Mouse (Mus musculus) brown adipose tissue, adult 24 weeks (tissue): ENCODE data around the gene Pirt. TPM values are rescaled to one million over a fixed set of nuclear protein-coding genes. Genes with fewer than 3 reads are reported as not detected.

Experiments used
- H3K27ac ChIP-seq: fragments of 200-500 bp; replicated peaks from 2 replicates; pipeline ENCODE4 v1.5.1; 2012; ENCODE audit warnings: low read depth, mild to moderate bottlenecking, low read length
- H3K4me1 ChIP-seq: fragments of 200-500 bp; 2 replicates; pipeline ENCODE4 v1.6.1; 2012; ENCODE audit warnings: low read length, mixed read lengths; ENCODE audit not compliant: control insufficient read depth, insufficient read depth, insufficient read length
- H3K4me3 ChIP-seq: fragments of 200-500 bp; 2 replicates; pipeline ENCODE4 v1.5.1; 2012; ENCODE audit warnings: low read depth, mild to moderate bottlenecking, low read length, moderate library complexity; ENCODE audit not compliant: insufficient read depth
- polyA plus RNA-seq: library from polyadenylated mRNA; stranded (reverse); fragments of >200 nt; gene quantifications from 2 replicates; pipeline ENCODE4 v1.2.4, GENCODE M21; 2012; ENCODE audit not compliant: missing spikeins, insufficient read depth, insufficient read length

Gene Pirt
- polyA plus RNA-seq, 1 experiment = not detected

- no peak overlapping the region for H3K4me3 ChIP-seq
- H3K27ac ChIP-seq = no peak overlapping the region
- H3K4me1 ChIP-seq = no peaks in the 10 kb centered on the region
Observed at GRCm38 (mm10) chr11:66928311-66928710, 16.5 kb downstream of the Pirt start.

- Histone ChIP-seq H3K4me3 (no peak overlapping the region), H3K27ac (no peak overlapping the region), H3K4me1 (no peaks in the 10 kb centered on the region)
Observed at GRCm38 (mm10) chr11:66932827-66933599, 21.2 kb downstream of the Pirt start.

- Histone ChIP-seq H3K4me1 (no peaks in the 10 kb centered on the region), H3K4me3 (no peak overlapping the region), H3K27ac (no peak overlapping the region)
Observed at GRCm38 (mm10) chr11:66934428-66935173, 22.8 kb downstream of the Pirt start.

GRCm38 (mm10) chr11:66942011-66942410 is 30.2 kb downstream of the Pirt start:
- Histone ChIP-seq H3K27ac (no peak overlapping the region), H3K4me3 (no peak overlapping the region), H3K4me1 (no peaks in the 10 kb centered on the region)

GRCm38 (mm10) chr11:66945224-66945767 is 33.5 kb downstream of the Pirt start:
- Histone ChIP-seq H3K4me1 (no peaks in the 10 kb centered on the region), H3K27ac (no peak overlapping the region), H3K4me3 (no peak overlapping the region)

- Histone ChIP-seq H3K4me3 (no peak overlapping the region), H3K4me1 (no peaks in the 10 kb centered on the region), H3K27ac (no peak overlapping the region)
Observed at GRCm38 (mm10) chr11:66946521-66946920, 34.7 kb downstream of the Pirt start.

GRCm38 (mm10) chr11:66946922-66947321 is 35.1 kb downstream of the Pirt start:
- Histone ChIP-seq H3K4me1 (no peaks in the 10 kb centered on the region), H3K27ac (no peak overlapping the region), H3K4me3 (no peak overlapping the region)

- H3K4me1 ChIP-seq = no peaks in the 10 kb centered on the region
- H3K27ac ChIP-seq = no peak within 1 kb of the TSS
- H3K4me3 ChIP-seq = no peak within 1 kb of the TSS
Observed at GRCm38 (mm10) chr11:66956303-66956702, 44.5 kb downstream of the Pirt start, which contains the start of gene Tmem238l. Tmem238l (plus strand) TSS chr11:66956638.

GRCm38 (mm10) chr11:66960797-66961196 is 49.0 kb downstream of the Pirt start:
- no peak overlapping the region for H3K27ac ChIP-seq

GRCm38 (mm10) chr11:66961447-66962176 is 49.8 kb downstream of the Pirt start:
- Histone ChIP-seq H3K4me1 (no peaks in the 10 kb centered on the region), H3K4me3 (no peak overlapping the region), H3K27ac (no peak overlapping the region)

More at GRCm38 (mm10) chr11:66960797-66961196, 49.0 kb downstream of the Pirt start:
- no peak overlapping the region for H3K4me3 ChIP-seq
- H3K4me1 ChIP-seq = no peaks in the 10 kb centered on the region

GRCm38 (mm10) chr11:66963462-66963861 is 51.7 kb downstream of the Pirt start:
- Histone ChIP-seq H3K4me3 (no peak overlapping the region), H3K4me1 (no peaks in the 10 kb centered on the region), H3K27ac (no peak overlapping the region)

GRCm38 (mm10) chr11:66966500-66967116 is 54.8 kb downstream of the Pirt start:
- Histone ChIP-seq H3K27ac (no peak overlapping the region), H3K4me1 (no peaks in the 10 kb centered on the region), H3K4me3 (no peak overlapping the region)

- Histone ChIP-seq H3K4me3 (no peak overlapping the region), H3K4me1 (no peaks in the 10 kb centered on the region), H3K27ac (no peak overlapping the region)
Observed at GRCm38 (mm10) chr11:66968575-66968974, 56.8 kb downstream of the Pirt start.

- Histone ChIP-seq H3K27ac (no peak overlapping the region), H3K4me3 (no peak overlapping the region), H3K4me1 (no peaks in the 10 kb centered on the region)
Observed at GRCm38 (mm10) chr11:66973507-66973906, 61.7 kb downstream of the Pirt start.
